Mouse (Mus musculus) embryonic facial prominence, embryonic 11.5 days (tissue): ENCODE results near the gene Olfr628. TPM values are rescaled to one million over a fixed set of nuclear protein-coding genes. Genes with fewer than 3 reads are reported as not detected.
"Not testable (repeated sequence)": the region's sequence is repeated elsewhere in the genome, so short reads cannot be mapped to it uniquely, and the experiment has no call there.

Experiments
- ATAC-seq: fragments of 200-750 bp; cut with Nextera tagmentation; replicated peaks from 2 replicates; pipeline ENCODE4 v1.8.0; 2017; ENCODE audit warnings: low read depth; ENCODE audit not compliant: insufficient number of reproducible peaks, low FRiP score, low TSS enrichment
- DNase-seq: peaks from one replicate; pipeline ENCODE4 v3.0.0-alpha.2; 2015; ENCODE audit warnings: low spot score
- H3K27ac ChIP-seq: fragments of 300-500 bp; sonication (generic); replicated peaks from 2 replicates; pipeline ENCODE4 v1.5.1; 2014; ENCODE audit warnings: mild to moderate bottlenecking, low read depth, low read length, control low read depth
- H3K27me3 ChIP-seq: fragments of 300-500 bp; sonication (generic); 2 replicates; pipeline ENCODE4 v1.6.1; 2014; ENCODE audit warnings: mild to moderate bottlenecking, low read length, moderate library complexity, mixed read lengths; ENCODE audit not compliant: control insufficient read depth, insufficient read depth
- H3K36me3 ChIP-seq: fragments of 300-500 bp; sonication (generic); replicated peaks from 2 replicates; pipeline ENCODE4 v1.6.1; 2014; ENCODE audit warnings: low read depth, mild to moderate bottlenecking, low read length, moderate library complexity, mixed read lengths; ENCODE audit not compliant: control insufficient read depth, insufficient read depth
- H3K4me1 ChIP-seq: fragments of 300-500 bp; sonication (generic); 2 replicates; pipeline ENCODE4 v1.6.1; 2014; ENCODE audit warnings: low read length, mixed read lengths; ENCODE audit not compliant: control insufficient read depth, insufficient read depth
- H3K4me2 ChIP-seq: fragments of 300-500 bp; sonication (generic); 2 replicates; pipeline ENCODE4 v1.6.1; 2014; ENCODE audit warnings: low read depth, mild to moderate bottlenecking, control low read depth, low read length, moderate library complexity
- H3K4me3 ChIP-seq: fragments of 300-500 bp; sonication (generic); 2 replicates; pipeline ENCODE4 v1.5.1; 2014; ENCODE audit warnings: low read depth, low read length, control low read depth
- H3K9ac ChIP-seq: fragments of 300-500 bp; sonication (generic); replicated peaks from 2 replicates; pipeline ENCODE4 v1.6.1; 2014; ENCODE audit warnings: mild to moderate bottlenecking, control low read depth, low read length
- H3K9me3 ChIP-seq: fragments of 300-500 bp; sonication (generic); replicated peaks from 2 replicates; pipeline ENCODE4 v1.6.1; 2016; ENCODE audit warnings: mild to moderate bottlenecking, low read length, inconsistent platforms, mixed read lengths; ENCODE audit not compliant: control insufficient read depth
- WGBS: fragments of 180-500 bp; shearing (Covaris S2); extraction: QIAGEN DNeasy Blood & Tissue Kit; methylation state at CpG from one replicate; pipeline ENCODE4 v1.1.7; 2014; 5-methylcytosine and 5-hydroxymethylcytosine counted together
- polyA plus RNA-seq: library from polyadenylated mRNA; unstranded; fragments of >200 nt; fragmentation: Nextera tagmentation; extraction: Ambion mirVana; gene quantifications from 2 replicates; pipeline ENCODE4 v1.2.1, GENCODE M21; 2014

Olfr628 gene
- not detected in 2 replicates for polyA plus RNA-seq

DNA sequence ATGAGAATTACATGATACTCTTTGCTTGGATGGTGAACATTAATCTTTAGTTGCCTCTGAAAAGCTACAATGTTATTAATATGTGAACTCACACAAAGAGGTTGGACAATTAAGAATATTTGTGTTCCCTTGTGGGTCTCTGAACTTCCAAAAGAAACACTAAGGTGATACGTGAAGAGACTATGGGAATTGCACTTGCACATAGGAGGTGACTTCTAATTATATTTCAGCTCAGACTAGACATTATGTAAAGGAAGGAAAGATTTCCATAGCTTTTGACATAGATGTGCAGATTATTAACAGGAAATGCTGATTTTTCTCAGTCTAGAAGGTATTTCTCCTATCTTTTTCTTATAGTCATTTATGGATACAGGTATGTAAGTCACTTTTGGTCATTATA is at the start of gene Olfr628:
Gene Olfr628 (plus strand): TSS at position 301 of the 400 bp plus-strand sequence.
- H3K27me3 ChIP-seq = no peaks in the 10 kb centered on the region
- 91% methylated on average over 1 of the region's 1 CpGs for WGBS
- H3K36me3 ChIP-seq = no peaks in the 10 kb centered on the region
- H3K4me2 ChIP-seq = no peak within 1 kb of the TSS
- H3K9me3 ChIP-seq = no peaks in the 10 kb centered on the region
- no peak within 1 kb of the TSS for H3K4me3 ChIP-seq
- H3K4me1 ChIP-seq = no peaks in the 10 kb centered on the region
- H3K9ac ChIP-seq = no peak within 1 kb of the TSS
- no peak within 1 kb of the TSS for H3K27ac ChIP-seq
- DNase-seq (no peak), ATAC-seq (no peak)

DNA sequence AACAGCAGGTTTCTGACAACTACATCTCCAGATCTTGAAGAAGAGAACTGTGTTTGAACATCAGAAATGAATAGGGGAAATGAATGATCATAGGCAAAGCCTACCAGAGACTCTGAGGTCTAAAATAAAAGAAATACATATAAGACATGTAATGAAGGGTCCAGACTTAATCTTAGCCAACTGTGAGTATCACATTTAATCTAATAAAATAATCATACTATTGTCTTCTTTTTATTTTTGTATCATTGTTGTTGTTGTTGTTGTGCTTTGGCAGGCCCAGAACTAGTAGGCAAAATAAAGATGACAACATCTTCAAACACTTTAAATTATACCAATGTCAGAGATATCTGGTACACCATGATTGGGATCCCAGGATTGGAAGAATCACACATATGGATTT is 47.8 kb upstream of the Olfr628 start, which contains the start of gene Olfr625-ps1:
Gene Olfr625-ps1 (plus strand): TSS at position 301 of the 400 bp plus-strand sequence.
- Histone ChIP-seq H3K36me3 (no peaks in the 10 kb centered on the region), H3K9ac (no peak within 1 kb of the TSS), H3K4me3 (no peak within 1 kb of the TSS), H3K9me3 (no peaks in the 10 kb centered on the region), H3K27me3 (no peaks in the 10 kb centered on the region), H3K4me2 (no peak within 1 kb of the TSS), H3K27ac (no peak within 1 kb of the TSS), H3K4me1 (no peaks in the 10 kb centered on the region)
- DNase-seq = no peak
- no peak for ATAC-seq

DNA sequence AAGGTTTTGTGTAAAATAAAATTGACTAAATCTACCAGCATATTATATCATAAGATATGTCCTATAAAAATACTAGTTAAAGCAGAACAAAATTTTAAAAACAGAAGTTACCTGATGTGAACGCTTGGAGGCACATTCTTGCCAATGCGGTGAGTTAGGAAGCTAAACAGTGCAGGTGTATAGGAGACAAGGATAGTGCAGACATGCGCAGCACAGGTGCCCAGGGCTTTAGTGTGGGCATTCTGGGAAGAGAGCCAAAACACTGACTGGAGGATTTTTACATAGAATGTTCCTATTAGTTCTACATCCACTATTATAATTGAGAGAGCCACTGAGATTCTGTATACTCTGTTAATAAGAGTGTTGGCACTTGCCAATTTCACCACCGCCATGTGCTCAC is 30.7 kb upstream of the Olfr628 start:
- Histone ChIP-seq H3K9ac (no peak overlapping the region), H3K4me1 (no peaks in the 10 kb centered on the region), H3K4me3 (no peak overlapping the region), H3K27me3 (no peaks in the 10 kb centered on the region), H3K9me3 (no peaks in the 10 kb centered on the region), H3K36me3 (no peaks in the 10 kb centered on the region), H3K4me2 (no peak overlapping the region), H3K27ac (no peak overlapping the region)
- 92% methylated on average over 4 of the region's 4 CpGs for WGBS
- ATAC-seq (no peak), DNase-seq (no peak)

DNA sequence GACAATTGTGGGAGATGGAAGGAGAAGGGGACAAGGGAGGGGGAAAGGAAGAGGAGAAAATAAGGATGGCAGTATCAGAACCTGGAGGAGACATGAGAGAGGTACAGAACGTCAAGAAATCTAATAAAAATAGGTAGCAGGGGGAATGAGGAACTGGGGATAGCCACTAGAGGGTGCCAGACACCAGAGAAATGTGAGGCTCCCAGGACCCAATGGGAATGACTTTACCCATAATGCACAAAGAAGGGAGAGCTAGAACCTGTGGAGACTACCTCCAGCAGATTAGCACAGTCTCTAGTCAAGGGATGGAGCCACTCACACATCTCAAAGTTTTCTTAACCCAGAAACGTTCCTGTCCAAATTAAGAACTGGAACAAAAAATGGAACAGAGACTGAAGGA is 18.1 kb upstream of the Olfr628 start:
- Histone ChIP-seq H3K36me3 (no peaks in the 10 kb centered on the region), H3K4me1 (no peaks in the 10 kb centered on the region), H3K4me3 (no peak overlapping the region), H3K4me2 (no peak overlapping the region), H3K27me3 (no peaks in the 10 kb centered on the region), H3K9ac (no peak overlapping the region), H3K9me3 (no peaks in the 10 kb centered on the region), H3K27ac (no peak overlapping the region)
- DNase-seq (no peak), ATAC-seq (no peak)
- 28% methylated on average over 2 of the region's 2 CpGs for WGBS

DNA sequence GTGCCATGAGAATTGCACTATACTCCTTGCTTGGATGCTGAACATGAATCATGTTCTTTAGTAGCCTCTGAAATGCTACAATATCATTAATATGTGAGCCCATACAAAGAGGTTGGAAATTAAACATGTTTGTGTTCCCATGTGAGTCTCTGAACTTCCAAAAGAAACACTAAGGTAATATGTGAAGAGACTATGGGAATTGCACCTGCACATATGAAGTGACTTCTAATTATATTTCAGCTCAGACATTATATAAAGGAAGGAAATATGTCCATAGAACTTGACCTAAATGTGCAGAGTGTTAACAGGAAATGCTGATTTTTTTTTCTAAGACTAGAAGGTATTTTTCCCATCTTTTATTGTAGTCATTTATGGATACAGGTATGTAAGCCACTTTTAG is 15.8 kb upstream of the Olfr628 start, which contains the start of gene Olfr243:
Gene Olfr243 (plus strand): TSS at position 301 of the 400 bp plus-strand sequence.
- Histone ChIP-seq H3K27ac (no peak within 1 kb of the TSS), H3K36me3 (no peaks in the 10 kb centered on the region), H3K9me3 (no peaks in the 10 kb centered on the region), H3K9ac (no peak within 1 kb of the TSS), H3K27me3 (no peaks in the 10 kb centered on the region), H3K4me2 (no peak within 1 kb of the TSS), H3K4me3 (no peak within 1 kb of the TSS), H3K4me1 (no peaks in the 10 kb centered on the region)
- ATAC-seq = no peak
- no peak for DNase-seq

DNA sequence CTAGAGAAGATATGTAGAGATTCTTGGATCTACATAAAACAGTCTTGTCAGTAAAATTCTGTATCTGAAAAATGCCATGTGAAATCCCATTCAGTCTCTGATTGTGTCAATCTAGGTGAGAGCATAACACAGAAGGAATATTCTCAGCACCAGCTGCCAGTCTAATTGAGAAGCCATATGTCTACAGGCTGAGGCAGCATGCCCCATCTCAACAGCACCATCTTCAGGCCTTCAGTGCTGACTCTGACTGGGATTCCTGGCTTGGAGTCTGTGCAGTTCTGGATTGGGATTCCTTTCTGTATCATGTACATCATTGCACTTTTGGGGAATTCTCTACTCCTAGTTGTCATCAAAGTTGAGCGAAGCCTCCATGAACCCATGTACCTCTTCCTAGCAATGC is 13.8 kb upstream of the Olfr628 start:
- not testable (repeated sequence) for H3K27me3 ChIP-seq, H3K9ac ChIP-seq, H3K9me3 ChIP-seq, H3K27ac ChIP-seq, H3K4me1 ChIP-seq, H3K4me3 ChIP-seq, ATAC-seq, H3K4me2 ChIP-seq, H3K36me3 ChIP-seq, DNase-seq
- WGBS = 88% methylated on average over 1 of the region's 1 CpGs

DNA sequence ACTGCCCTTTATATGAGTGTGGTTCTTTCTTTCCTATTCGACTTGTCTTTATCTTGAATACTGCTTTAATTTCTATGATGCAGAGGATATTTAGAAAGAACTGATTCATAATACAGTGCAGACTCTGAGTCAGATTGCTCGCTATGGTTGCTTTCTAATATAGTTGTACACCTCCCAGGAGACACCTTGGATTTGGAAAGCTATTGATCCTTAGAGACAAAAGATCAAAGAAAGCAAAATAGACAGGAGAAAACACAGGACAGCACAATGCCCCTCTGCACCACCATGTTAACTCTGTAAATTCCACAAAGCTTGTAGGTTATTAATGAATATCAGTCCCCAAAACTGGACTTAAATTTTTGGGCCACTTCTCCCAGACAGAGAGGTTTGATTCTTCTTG is 14.7 kb downstream of the Olfr628 start, which contains the start of gene Olfr629:
Gene Olfr629 (minus strand): TSS at position 101 of the 400 bp plus-strand sequence.
- Histone ChIP-seq H3K9ac (no peak within 1 kb of the TSS), H3K4me2 (no peak within 1 kb of the TSS), H3K9me3 (no peaks in the 10 kb centered on the region), H3K27me3 (no peaks in the 10 kb centered on the region), H3K36me3 (no peaks in the 10 kb centered on the region), H3K4me3 (no peak within 1 kb of the TSS), H3K4me1 (no peaks in the 10 kb centered on the region), H3K27ac (no peak within 1 kb of the TSS)
- DNase-seq = no peak
- no peak for ATAC-seq
- 80% methylated on average over 2 of the region's 2 CpGs for WGBS

DNA sequence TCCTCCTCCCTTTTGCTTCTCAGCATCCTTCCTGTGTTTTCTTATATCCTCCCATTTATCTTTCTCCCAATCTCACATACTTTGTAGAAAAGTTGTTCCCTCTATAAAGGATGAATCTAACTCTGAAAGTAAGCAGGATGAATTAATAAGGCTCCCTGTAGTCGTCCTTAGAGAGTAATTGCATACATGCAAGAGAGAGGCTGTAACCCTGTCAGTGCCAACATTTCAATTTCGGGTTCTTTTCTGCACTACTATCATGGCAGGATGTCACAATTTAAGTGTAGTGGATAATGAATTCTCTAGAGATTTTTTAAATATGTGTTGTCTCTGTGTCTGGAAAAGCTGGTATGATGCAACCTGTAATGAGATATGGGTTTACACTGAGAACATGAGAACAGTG is 27.1 kb downstream of the Olfr628 start, which contains the start of gene Olfr630:
Gene Olfr630 (minus strand): TSS at position 101 of the 400 bp plus-strand sequence.
- no peaks in the 10 kb centered on the region for H3K4me1 ChIP-seq
- ATAC-seq (no peak), DNase-seq (no peak)
- H3K27ac ChIP-seq = no peak within 1 kb of the TSS
- no peaks in the 10 kb centered on the region for H3K27me3 ChIP-seq
- WGBS = 45% methylated on average over 2 of the region's 2 CpGs
- H3K36me3 ChIP-seq = no peaks in the 10 kb centered on the region
- H3K9ac ChIP-seq = no peak within 1 kb of the TSS
- no peak within 1 kb of the TSS for H3K4me3 ChIP-seq
- H3K4me2 ChIP-seq = no peak within 1 kb of the TSS
- no peaks in the 10 kb centered on the region for H3K9me3 ChIP-seq
